Mouse (Mus musculus): ENCODE data around the gene Slc25a34.

GRCm38 (mm10) chr4:141641353-141641771 lies 17.7 kb upstream of the Slc25a34 start:
- TF ChIP-seq CTCF (IDR thresholded peaks at IDR 0.05; ENCODE audit: control insufficient read depth, insufficient read depth, insufficient read length) (no peak), USF1 (IDR thresholded peaks at IDR 0.05; ENCODE audit: low read depth) (no peak), MYOD1 (IDR thresholded peaks at IDR 0.05; ENCODE audit: control insufficient read depth, insufficient read length, low read depth) (no peak), MAX (IDR thresholded peaks at IDR 0.05) (no peak), MYOG (IDR thresholded peaks at IDR 0.05; ENCODE audit: control insufficient read depth, extremely low read depth, insufficient read length) (no peak)
